Mouse (Mus musculus) forebrain, embryonic 15.5 days (tissue): ENCODE results near the gene Gm42742. TPM values are rescaled to one million over a fixed set of nuclear protein-coding genes. Genes with fewer than 3 reads are reported as not detected.

Experiments
- ATAC-seq: fragments of 200-750 bp; cut with Nextera tagmentation; replicated peaks from 2 replicates; pipeline ENCODE4 v1.8.0; 2017; ENCODE audit warnings: mild to moderate bottlenecking, moderate TSS enrichment, moderate library complexity
- H3K27ac ChIP-seq: fragments of 300-500 bp; sonication (generic); replicated peaks from 2 replicates; pipeline ENCODE4 v1.5.1; 2015; ENCODE audit warnings: mild to moderate bottlenecking, inconsistent platforms
- H3K27me3 ChIP-seq: fragments of 300-500 bp; sonication (generic); 2 replicates; pipeline ENCODE4 v1.6.1; 2015; ENCODE audit warnings: inconsistent platforms
- H3K36me3 ChIP-seq: fragments of 300-500 bp; sonication (generic); 2 replicates; pipeline ENCODE4 v1.6.1; 2015; ENCODE audit warnings: mild to moderate bottlenecking, inconsistent platforms
- H3K4me1 ChIP-seq: fragments of 300-500 bp; sonication (generic); 2 replicates; pipeline ENCODE4 v1.6.1; 2015; ENCODE audit warnings: inconsistent platforms
- H3K4me2 ChIP-seq: fragments of 300-500 bp; sonication (generic); replicated peaks from 2 replicates; pipeline ENCODE4 v1.6.1; 2015; ENCODE audit warnings: mild to moderate bottlenecking, inconsistent platforms
- H3K4me3 ChIP-seq: fragments of 300-500 bp; sonication (generic); 2 replicates; pipeline ENCODE4 v1.5.1; 2015; ENCODE audit warnings: mild to moderate bottlenecking, inconsistent platforms
- H3K9ac ChIP-seq: fragments of 300-500 bp; sonication (generic); replicated peaks from 2 replicates; pipeline ENCODE4 v1.6.1; 2015; ENCODE audit warnings: mild to moderate bottlenecking, inconsistent platforms
- H3K9me3 ChIP-seq: fragments of 300-500 bp; sonication (generic); 2 replicates; pipeline ENCODE4 v1.6.1; 2016; ENCODE audit warnings: inconsistent platforms
- WGBS: fragments of 180-500 bp; shearing (Covaris S2); methylation state at CpG from one replicate; pipeline ENCODE4 v1.1.7; 2015; ENCODE audit warnings: mixed read lengths; 5-methylcytosine and 5-hydroxymethylcytosine counted together
- polyA plus RNA-seq: library from polyadenylated mRNA; unstranded; fragments of >200 nt; fragmentation: Nextera tagmentation; extraction: Ambion mirVana; gene quantifications from 2 replicates; pipeline ENCODE4 v1.2.1, GENCODE M21; 2015

Gm42742 gene
- polyA plus RNA-seq, 1 experiment from 2014 or later = 75.6 TPM

DNA sequence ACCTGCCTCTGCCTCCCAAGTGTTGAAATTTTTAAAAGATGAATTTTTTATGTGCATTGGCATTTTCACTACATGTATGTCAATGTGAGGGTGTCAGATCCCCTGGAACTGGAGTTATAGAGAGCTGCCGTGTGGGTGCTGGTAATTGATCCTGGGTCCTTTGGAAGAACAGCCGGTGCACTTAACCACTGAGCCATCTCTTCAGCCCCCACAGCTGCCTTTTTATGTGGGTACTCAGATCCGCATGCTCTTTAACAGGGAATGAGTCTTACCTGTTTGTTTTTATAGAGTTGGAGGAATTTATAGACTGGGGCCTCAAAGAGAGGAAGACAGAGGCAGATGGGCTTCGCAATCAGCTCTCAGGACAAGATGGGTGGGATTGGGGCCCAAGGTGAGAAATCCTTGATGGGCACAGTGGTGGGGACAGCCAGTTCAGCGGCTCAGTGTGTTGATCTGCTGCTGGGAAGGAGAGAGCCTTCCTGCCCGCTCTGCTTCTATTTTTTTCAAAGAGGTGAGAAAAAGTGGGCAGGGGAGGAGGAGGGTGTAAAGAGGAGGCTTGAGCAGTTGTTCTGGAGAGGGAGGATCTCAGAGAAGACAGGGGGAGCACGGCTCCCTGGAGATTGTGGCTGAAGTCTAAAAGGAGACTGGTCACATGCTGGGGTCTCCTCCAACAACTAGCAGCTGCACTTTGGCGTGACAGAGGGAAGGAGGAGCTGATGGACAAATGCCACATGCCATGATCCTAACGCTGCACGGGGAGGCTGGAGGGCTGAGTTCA is 36.0 kb downstream of the Gm42742 start:
- no peaks in the 10 kb centered on the region for H3K27me3 ChIP-seq
- ATAC-seq = no peak
- WGBS = 68% methylated on average over 10 of the region's 10 CpGs

DNA sequence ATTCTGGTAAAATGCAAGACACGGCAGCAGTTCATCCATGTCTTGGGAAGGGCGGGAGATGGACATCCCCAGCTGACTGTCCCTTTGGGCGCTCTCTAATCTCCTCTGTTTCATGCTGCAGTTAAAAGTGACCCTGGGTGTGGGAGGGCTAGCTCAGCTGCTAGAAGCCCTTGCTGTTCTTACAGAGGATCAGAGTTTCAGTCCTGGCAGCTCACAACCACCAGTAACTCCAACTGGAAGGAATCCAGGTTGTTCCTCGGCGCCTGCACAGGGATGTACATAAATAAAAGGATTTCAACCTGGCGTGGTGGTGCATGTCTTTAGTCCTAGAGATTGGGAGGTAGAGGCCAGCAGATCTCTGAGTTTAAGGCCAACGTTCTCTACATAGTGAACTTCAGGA is 37.8 kb downstream of the Gm42742 start:
- no peak for ATAC-seq
- Histone ChIP-seq H3K4me1 (peaks cover 2% of the 10 kb centered on the region; the same call in 1 of the 2 replicates), H3K4me2 (no peak overlapping the region), H3K9me3 (no peaks in the 10 kb centered on the region), H3K9ac (no peak overlapping the region), H3K27ac (no peak overlapping the region), H3K4me3 (no peak overlapping the region), H3K27me3 (no peaks in the 10 kb centered on the region), H3K36me3 (peaks cover 30% of the 10 kb centered on the region)
- 77% methylated on average over 7 of the region's 7 CpGs for WGBS

More for the DNA sequence above, 36.0 kb downstream of the Gm42742 start:
- Histone ChIP-seq H3K27ac (no peak overlapping the region), H3K9ac (no peak overlapping the region), H3K36me3 (peaks cover 13% of the 10 kb centered on the region), H3K4me3 (no peak overlapping the region), H3K9me3 (no peaks in the 10 kb centered on the region), H3K4me2 (no peak overlapping the region), H3K4me1 (no peaks in the 10 kb centered on the region)

DNA sequence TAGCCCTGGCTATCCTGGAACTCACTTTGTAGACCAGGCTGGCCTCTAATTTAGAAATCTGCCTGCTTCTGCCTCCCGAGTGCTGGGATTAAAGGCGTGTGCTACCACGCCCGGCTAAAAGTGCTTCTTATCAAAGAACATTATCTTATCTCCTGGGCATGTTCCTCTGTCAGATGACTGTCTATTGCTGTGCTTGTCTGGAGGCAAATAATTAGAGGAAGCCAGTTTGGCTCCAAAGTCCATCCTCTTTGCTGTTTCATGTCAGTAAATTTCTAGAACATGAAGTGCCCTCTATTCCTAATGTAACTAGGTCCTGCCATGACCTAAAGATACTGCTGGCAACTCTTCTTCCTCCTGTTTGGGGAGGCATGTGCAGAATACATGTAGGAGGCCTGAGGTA is 38.8 kb downstream of the Gm42742 start:
- 95% methylated on average over 4 of the region's 4 CpGs for WGBS
- no peak overlapping the region for H3K27ac ChIP-seq

GRCm38 (mm10) chr7:126981601-126982000 is 39.3 kb downstream of the Gm42742 start:
- Histone ChIP-seq H3K4me2 (no peak overlapping the region), H3K9ac (no peak overlapping the region), H3K9me3 (no peaks in the 10 kb centered on the region), H3K4me1 (peaks cover 15% of the 10 kb centered on the region), H3K36me3 (peaks cover 32% of the 10 kb centered on the region), H3K4me3 (no peak overlapping the region), H3K27ac (no peak overlapping the region), H3K27me3 (no peaks in the 10 kb centered on the region)
- no peak for ATAC-seq
- 91% methylated on average over 2 of the region's 2 CpGs for WGBS

More for the DNA sequence above, 38.8 kb downstream of the Gm42742 start:
- Histone ChIP-seq H3K4me3 (no peak overlapping the region), H3K9me3 (no peaks in the 10 kb centered on the region), H3K9ac (no peak overlapping the region), H3K4me1 (peaks cover 12% of the 10 kb centered on the region), H3K4me2 (no peak overlapping the region), H3K36me3 (peaks cover 32% of the 10 kb centered on the region), H3K27me3 (no peaks in the 10 kb centered on the region)
- ATAC-seq = no peak

DNA sequence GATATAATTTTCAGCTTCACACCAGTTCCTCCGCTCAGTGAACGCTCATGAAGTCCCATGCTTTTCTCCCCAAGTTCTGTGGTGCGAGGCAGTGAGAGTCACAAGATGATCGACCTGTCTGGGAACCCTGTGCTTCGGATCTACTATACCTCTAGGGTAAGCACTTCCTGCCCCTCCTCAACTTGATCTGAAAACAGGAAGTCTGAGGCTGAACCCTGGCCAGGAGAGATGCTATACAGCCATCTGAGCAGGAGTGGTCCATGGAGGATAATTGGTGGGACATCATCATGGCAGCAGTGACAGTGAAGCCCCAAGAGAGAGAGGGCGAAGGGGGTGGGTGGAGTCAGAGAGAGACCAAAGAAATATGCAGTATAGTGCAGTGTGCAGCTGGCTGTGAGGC is 42.1 kb downstream of the Gm42742 start:
- H3K4me1 ChIP-seq = peaks cover 20% of the 10 kb centered on the region
- no peak overlapping the region for H3K4me2 ChIP-seq
- H3K27ac ChIP-seq = no peak overlapping the region
- no peak for ATAC-seq
- peaks cover 32% of the 10 kb centered on the region for H3K36me3 ChIP-seq
- 96% methylated on average over 6 of the region's 6 CpGs for WGBS
- H3K9me3 ChIP-seq = no peaks in the 10 kb centered on the region
- H3K9ac ChIP-seq = no peak overlapping the region
- no peaks in the 10 kb centered on the region for H3K27me3 ChIP-seq
- H3K4me3 ChIP-seq = no peak overlapping the region

GRCm38 (mm10) chr7:126976878-126977459 is 43.9 kb downstream of the Gm42742 start:
- Histone ChIP-seq H3K4me3 (peak overlapping the region; percentile 85), H3K27me3 (no peaks in the 10 kb centered on the region), H3K4me1 (peaks cover 20% of the 10 kb centered on the region), H3K9ac (peak overlapping the region; percentile 94), H3K27ac (peak overlapping the region; percentile 99; the same call in 1 of the 2 replicates), H3K36me3 (peaks cover 36% of the 10 kb centered on the region), H3K4me2 (peak overlapping the region; percentile 75), H3K9me3 (no peaks in the 10 kb centered on the region)
- no peak; the same call in 1 of the 2 replicates for ATAC-seq
- 30% methylated on average over 14 of the region's 14 CpGs for WGBS

DNA sequence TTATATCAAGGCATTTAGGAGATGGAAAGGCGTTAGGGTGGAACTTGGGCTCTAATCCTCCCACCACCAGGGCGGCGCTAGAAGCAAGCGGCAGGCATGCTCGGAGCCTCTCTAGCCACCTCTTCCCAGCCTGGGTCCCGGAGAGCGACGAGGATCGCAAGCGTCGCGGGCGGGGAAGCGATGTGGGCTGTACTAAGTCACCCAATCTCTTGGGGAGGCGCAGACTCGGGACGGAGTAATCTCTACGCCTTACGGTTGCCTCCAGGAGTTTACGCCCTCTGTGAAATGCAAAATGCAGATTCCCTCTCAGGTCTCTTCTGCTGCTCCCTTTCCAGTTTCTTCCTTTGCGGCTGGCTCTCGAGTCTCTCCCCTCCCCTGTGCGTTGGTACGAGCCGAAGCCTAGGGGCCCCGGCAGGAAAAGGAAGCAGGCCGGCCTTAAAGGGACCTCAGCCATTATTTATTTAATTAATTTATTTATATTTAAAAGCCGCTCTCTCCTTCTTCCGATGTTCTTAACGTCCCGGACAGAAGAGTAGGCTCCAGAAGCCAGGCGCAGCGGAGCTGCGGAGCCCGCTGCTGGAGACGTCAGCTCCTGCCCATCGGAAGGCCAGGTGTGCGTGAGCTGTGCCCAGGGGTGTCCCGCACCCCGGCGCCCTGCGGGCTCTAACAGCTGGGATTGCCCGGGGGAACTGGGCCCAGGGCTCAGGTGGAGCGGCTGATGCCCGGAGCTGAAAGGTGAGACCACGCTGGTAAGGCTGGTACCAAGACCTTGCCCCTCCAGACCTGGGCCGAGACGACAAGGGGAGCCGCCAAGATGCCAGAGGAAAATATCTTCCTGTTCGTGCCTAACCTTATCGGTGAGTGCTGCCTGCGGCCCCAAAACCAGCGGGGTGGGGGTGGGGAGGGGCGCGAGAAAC is 44.7 kb downstream of the Gm42742 start, which contains the start of gene Cdiptos:
TSS of gene Cdiptos (minus strand) at position 149 of the 917 bp plus-strand sequence.
- ATAC-seq = peak; percentile 96
- under 1% methylated on average over 55 of the region's 55 CpGs for WGBS
- Histone ChIP-seq H3K27ac (peak within 1 kb of the TSS; percentile 99), H3K4me2 (peak within 1 kb of the TSS; percentile 75), H3K27me3 (no peaks in the 10 kb centered on the region), H3K4me1 (peaks cover 20% of the 10 kb centered on the region), H3K36me3 (peaks cover 38% of the 10 kb centered on the region), H3K9ac (peak within 1 kb of the TSS; percentile 94), H3K4me3 (peak within 1 kb of the TSS; percentile 85), H3K9me3 (no peaks in the 10 kb centered on the region)

DNA sequence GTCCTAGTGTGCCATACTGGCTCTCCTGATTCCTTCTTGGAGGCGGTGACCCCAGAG is 45.2 kb downstream of the Gm42742 start, which contains the start of gene Cdipt:
TSS of gene Cdipt (plus strand) at position 22 of the 57 bp plus-strand sequence.
- Histone ChIP-seq H3K36me3 (peaks cover 38% of the 10 kb centered on the region), H3K27ac (peak within 1 kb of the TSS; percentile 99)
- 8% methylated on average over 1 of the region's 1 CpGs for whole genome bisulfite sequencing

DNA sequence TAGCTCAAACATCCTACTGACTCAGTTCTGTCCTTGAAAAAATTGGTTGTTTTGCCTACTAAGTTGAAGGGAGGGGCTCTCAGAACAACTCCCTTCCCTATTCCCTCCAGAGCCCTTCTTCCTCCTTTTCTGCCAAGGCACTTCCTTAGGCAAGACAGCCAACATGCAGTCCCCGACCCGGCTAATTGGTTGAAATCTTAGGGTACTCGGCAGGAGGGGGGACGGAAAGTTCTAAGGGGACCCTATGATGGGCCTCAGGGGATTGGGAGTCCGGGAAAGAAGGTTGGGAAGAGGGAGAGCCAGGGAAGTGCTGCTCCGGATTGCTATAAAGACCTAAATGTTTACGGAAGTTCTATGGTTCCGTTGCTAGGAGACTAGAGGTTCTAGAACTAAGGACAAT is 45.4 kb downstream of the Gm42742 start:
- Histone ChIP-seq H3K4me2 (peak overlapping the region; percentile 75), H3K27me3 (no peaks in the 10 kb centered on the region), H3K27ac (peak overlapping the region; percentile 99; the same call in 1 of the 2 replicates), H3K9ac (0 out of 2 replicates have a peak overlapping the region, but pooled peaks have one; percentile 94), H3K9me3 (no peaks in the 10 kb centered on the region), H3K36me3 (peaks cover 40% of the 10 kb centered on the region), H3K4me1 (peaks cover 20% of the 10 kb centered on the region), H3K4me3 (peak overlapping the region; percentile 85)
- WGBS = 14% methylated on average over 8 of the region's 8 CpGs
- ATAC-seq = no peak; the same call in 1 of the 2 replicates

More for the DNA sequence above, 45.2 kb downstream of the Gm42742 start, which contains the start of gene Cdipt:
- H3K27me3 ChIP-seq = no peaks in the 10 kb centered on the region
- no peak for ATAC-seq
- H3K4me3 ChIP-seq = peak within 1 kb of the TSS; percentile 85
- H3K9ac ChIP-seq = peak within 1 kb of the TSS; percentile 94
- no peaks in the 10 kb centered on the region for H3K9me3 ChIP-seq
- peaks cover 20% of the 10 kb centered on the region for H3K4me1 ChIP-seq
- H3K4me2 ChIP-seq = peak within 1 kb of the TSS; percentile 75

- no peaks in the 10 kb centered on the region for H3K27me3 ChIP-seq
- H3K4me1 ChIP-seq = no peaks in the 10 kb centered on the region
- no peak overlapping the region for H3K4me2 ChIP-seq
- ATAC-seq = no peak
- no peaks in the 10 kb centered on the region for H3K9me3 ChIP-seq
- no peak overlapping the region for H3K9ac ChIP-seq
- no peak overlapping the region for H3K4me3 ChIP-seq
- 64% methylated on average over 6 of the region's 6 CpGs for WGBS
- H3K27ac ChIP-seq = no peak overlapping the region
- peaks cover 59% of the 10 kb centered on the region for H3K36me3 ChIP-seq
Observed at GRCm38 (mm10) chr7:126967361-126967760, 53.5 kb downstream of the Gm42742 start.

DNA sequence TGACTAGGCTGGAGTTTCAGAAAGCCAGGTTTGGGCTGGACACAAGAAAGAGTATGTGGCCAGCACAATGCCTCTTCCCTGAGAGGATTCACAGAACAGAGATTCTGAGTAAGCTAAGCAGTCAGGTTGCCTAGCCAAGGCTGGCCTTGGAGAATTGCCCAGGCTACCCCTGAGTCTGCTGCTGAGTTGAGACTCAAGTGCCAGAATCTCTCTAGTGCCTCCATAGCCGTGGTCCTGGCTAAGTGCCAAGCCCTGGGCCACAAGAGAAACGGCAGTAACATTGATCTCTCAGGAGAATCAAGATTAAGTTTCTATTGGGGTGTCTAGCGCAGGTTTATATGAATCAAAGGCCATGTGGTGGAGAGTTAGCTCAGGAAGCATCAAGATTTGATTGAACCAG is 55.3 kb downstream of the Gm42742 start:
- peaks cover 57% of the 10 kb centered on the region for H3K36me3 ChIP-seq
- ATAC-seq = no peak

More for the DNA sequence above, 55.3 kb downstream of the Gm42742 start:
- WGBS = 50% methylated on average over 3 of the region's 3 CpGs
- H3K4me1 ChIP-seq = no peaks in the 10 kb centered on the region
- no peak overlapping the region for H3K4me2 ChIP-seq
- H3K9ac ChIP-seq = no peak overlapping the region
- H3K4me3 ChIP-seq = no peak overlapping the region
- no peak overlapping the region for H3K27ac ChIP-seq
- H3K27me3 ChIP-seq = no peaks in the 10 kb centered on the region
- no peaks in the 10 kb centered on the region for H3K9me3 ChIP-seq
